Mouse (Mus musculus) layer of hippocampus, adult 9-10 months (tissue): ENCODE data around the gene Mrpl38.
"Not testable (repeated sequence)": the region's sequence is repeated elsewhere in the genome, so short reads cannot be mapped to it uniquely, and the experiment has no call there.

ENCODE experiments used
- DNase-seq: peaks from one replicate; pipeline ENCODE4 v3.0.0; 2022; ENCODE audit warnings: low spot score

The Mrpl38 gene

DNA sequence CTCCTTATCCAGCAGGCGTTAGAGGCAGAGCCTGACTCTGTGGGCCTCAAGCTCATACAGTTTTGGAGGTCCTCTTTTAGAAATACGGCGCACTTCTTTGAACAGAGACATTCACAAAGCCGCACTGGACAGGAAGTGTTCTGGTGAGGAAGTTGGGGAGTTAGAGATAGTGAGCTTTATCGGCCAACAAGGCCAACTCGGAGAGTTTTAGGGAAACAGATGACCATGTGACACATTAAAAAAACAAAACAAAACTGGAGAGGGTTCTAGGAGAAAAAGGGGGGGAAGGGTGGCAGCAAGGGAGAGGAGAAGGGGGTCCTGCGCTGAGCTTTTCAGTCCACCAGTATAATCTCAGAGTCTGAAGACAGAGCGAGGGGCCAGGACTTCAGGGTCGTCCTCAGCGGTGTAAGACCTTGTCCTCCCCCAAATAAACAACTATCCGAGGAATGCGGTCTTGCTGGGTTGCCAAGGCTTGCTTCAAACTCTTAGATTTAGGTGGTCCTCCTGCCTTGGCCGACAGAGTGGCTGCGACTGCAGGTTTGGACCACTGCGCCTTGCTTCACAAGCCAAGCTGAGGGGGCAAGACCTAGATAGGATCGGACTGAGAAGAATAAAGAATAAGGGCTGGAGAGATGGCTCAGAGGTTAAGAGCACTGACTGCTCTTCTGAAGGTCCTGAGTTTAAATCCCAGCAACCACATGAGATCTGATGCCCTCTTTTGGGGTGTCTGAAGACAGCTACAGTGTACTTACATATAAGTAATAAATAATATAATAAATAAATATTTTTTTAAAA is 44.7 kb downstream of the Mrpl38 start:
- no peak for DNase-seq

DNA sequence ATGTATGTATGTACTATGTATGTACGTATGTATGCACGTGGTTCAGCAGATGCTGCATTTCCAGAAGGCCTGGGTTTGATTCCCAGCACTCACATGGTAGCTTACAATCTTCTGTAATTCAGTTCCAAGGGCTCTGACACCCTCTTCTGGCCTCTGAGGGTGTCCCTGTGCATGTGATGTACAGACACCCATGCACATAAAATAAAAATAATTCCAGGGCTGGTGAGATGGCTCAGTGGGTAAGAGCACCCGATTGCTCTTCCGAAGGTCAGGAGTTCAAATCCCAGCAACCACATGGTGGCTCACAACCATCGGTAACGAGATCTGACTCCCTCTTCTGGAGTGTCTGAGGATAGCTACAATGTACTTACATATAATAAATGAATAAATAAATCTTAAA is 45.7 kb downstream of the Mrpl38 start:
- not testable (repeated sequence) for DNase-seq

DNA sequence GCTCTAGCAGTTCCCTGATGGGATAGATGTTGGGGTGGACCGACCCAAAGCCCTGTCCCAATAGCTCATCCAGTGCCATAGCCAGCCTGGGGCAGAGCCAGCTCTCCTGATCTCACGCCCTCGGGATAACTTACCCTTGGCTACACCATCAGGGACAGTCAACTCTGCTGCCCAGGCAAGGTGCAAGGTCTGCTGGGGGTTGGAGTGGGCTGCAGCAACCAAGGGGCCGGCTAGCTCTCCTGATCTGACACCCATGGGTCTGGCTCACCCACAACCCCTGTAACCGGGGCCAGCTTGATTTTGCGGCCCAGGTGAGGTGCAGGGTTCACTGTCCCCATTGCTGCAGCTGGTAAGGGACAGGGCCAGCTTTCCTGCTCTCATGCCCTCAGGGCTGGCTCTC is 47.1 kb downstream of the Mrpl38 start:
- DNase-seq: no peak

DNA sequence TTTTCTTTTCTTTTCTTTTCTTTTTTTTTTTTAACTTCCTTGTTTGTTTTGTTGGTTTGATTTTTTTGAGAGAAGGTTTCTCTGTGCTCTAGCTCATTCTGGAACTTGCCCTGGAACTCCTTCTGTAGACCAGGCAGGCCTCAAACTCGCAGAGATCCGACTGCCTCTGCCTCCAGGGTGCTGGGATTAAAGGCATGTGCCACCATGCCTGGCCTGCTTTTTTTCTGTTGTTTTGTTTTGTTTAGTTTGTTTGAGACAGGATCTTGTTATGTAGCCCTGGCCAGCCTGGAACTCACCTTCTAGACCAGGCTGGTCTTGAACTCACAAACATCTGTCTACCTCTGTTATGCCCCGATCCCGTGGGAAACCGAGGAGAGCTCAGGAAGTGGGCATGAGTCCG is 49.1 kb downstream of the Mrpl38 start:
- no peak for DNase-seq

DNA sequence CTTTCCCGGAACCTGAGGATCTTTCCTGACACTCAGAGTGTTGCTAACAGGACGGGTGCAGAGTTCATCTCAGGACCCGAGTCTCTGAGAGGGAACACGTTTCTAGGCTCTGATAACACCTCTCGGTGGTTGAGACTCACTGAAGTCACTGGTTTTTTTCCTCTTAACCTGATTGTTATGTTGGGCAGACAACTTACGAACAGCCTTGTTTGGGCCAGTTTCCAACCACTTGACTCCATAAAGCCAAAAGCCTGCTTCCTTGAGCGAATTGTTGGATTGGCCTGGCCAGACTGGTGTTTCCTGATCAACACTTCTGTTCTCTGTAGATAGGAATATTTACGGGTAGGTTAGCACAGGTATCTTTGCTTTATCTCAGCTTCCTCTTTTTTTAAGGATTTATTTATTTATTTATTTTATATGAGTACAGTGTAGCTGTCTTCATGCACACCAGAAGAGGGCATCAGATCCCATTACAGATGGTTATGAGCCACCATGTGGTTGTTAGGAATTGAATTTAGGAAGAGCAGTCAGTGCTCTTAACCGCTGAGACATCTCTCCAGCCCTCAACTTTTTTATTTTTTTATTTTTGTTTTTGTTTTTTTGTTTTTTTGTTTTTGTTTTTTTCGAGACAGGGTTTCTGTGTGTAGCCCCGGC is 49.8 kb downstream of the Mrpl38 start:
- DNase-seq: no peak

DNA sequence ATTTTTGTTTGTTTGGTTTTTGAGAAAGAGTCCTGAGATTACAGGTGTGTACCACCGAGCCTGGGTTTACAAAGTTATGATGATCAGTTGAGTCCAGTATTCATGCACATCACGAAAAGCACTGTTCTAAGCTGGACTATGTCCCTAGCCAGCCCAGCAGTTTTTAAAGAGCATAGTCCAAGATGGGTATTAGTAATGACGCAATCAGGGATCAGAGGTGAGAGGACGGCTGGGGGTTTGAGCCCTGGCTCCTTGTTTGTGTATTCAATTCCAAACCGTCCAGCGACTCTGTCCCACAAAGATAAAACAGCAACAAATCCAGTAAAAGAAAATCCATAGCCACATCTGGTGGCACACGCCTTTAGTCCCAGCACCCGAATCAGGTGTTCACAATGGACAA is 50.5 kb downstream of the Mrpl38 start:
- no peak for DNase-seq

DNA sequence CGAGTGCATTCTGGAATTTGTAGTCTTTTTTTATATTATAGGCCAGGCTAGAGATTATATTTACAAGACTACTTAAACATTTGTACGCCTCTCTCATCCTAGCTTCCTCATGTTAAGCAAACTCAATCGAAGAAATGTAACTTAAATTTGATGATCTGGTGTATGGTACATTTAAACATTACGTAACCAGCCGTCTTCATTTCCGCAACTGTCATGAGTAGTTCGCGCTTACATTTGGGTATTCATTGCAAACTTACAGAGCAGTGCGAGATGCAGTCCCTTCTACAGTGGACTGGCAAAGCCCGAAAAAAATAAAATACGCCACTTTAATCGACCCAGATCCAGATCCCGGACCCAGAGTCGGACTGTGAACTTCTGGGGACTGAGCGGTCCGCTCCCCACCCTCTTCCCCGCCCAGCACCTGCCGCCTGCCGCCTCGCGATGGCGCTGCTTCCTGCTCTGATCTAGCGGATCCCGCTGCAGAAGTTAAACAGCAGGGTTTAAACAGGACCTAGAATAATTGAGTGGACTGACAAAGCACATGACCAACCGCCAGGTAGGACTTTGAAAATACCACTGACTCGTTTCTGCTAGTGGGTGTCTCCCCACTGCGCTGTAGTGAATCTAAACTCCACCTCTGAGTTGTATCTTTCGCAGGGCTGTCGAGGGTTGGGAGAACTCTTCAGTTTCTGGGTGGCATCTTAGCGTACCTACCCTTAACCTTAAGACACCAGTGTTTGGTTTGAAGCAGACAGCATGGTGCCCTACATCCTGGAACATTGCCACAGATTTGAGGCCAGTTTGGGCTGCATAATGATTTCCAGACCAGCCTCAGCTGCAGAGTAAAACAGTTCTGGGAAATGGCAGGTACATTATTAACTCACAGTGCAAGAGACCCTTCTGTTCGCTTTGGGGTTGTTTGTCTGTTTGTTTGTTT is 51.2 kb downstream of the Mrpl38 start:
- DNase-seq: no peak

DNA sequence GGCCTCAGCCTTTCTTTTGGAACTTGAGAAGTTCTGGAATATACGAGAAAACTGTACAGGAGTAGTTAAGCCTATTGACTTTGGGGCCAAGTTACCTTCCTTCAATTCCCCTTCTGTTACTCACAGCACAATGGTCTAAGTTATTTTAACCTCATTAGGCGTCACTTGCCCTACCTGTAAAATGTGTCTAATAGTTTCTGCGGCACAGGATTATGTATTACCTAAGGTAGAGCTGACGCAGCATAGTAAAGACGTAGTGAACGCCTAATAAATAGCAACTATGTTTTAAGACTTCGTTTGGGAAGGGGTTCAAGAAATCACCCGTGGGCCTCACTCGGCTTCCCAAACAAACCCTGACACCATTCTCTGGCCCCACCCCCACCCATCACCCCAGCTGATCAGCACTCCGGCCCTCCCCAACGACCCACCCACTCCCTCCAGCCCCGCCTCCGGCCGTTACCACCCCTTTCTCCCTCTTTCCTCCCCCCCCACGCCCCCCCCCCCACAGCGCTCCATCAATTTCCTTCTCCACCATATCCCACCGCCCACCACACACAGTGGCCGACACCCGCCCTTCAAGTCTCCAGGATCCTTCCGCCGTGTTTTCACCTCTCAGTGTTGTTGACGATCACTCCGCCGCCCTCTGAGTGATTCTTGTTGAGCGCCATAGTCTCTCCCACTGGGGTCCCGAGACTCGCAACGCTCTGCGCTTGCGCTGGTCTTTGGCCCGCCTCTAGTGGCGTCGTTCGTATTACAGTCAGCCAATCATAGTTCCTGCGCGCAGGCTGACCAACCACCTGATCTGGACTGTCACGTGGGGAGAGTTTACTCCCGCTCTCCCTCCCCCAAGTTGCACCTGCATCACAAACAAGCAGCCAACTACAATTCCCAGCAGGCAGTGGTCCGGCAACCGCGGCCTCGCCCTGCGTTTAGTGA is 52.1 kb downstream of the Mrpl38 start, which contains the start of gene Wbp2:
Gene Wbp2, minus strand, starts transcription at position 738 of the 936 bp plus-strand sequence.
- DNase-seq: peak; percentile 99

DNA sequence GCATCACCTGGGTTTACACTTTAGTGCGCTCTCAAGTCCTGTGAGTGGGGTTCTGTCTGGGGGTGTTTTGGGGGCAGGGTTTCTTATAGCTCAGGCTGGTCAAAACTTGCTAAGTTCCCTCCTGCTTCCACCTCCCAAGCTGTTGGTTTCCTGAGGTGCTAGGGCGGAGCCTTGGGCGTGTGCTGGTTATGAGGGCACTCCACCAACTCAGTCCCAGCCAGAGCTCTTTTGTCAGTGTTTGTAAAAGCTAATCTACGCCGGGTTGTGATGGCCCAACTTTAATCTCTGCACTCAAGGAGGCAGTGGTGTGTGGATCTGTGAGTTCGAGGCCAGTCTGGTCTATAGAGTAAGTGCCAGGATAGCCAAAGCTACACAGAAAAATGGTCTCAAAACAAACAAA is 54.5 kb downstream of the Mrpl38 start:
- no peak for DNase-seq

DNA sequence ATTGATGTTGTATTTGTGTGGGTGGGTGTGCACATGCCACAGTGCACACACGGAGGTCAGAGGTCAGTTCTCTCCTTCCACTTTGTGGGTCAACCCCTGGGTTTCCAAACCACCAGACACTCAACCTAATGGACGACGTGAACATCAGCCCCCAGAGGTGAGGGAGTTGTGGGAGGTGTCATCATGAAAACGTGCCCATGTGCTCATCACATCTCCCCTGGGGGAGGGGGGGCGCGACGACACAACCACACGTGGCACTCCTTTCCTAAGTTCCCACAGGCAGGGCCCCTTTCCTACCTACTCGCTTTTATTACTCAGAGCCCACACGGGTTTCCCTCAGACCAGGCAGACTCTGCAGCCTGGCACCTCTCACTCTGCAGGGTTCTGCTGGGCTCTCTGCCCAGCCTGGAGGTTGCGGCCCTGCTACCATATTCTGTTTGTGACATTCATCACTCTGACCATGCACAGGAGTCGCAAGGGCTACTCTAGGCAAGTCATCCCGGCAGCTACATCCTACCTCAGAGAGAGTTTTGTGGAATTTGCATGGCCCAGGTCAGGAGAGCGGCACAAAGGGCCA is 55.5 kb downstream of the Mrpl38 start:
- no peak for DNase-seq
